Mouse (Mus musculus) adrenal gland, adult (tissue): ENCODE data around the gene Cd300lg.

Experiments
- DNase-seq, 2 experiments: peaks; one replicate each; pipeline ENCODE4 v3.0.0; 2022 to 2023; ENCODE audit warnings: low spot score in 1 of 2; ENCODE audit not compliant: inconsistent age in 2 of 2

Gene Cd300lg

DNA sequence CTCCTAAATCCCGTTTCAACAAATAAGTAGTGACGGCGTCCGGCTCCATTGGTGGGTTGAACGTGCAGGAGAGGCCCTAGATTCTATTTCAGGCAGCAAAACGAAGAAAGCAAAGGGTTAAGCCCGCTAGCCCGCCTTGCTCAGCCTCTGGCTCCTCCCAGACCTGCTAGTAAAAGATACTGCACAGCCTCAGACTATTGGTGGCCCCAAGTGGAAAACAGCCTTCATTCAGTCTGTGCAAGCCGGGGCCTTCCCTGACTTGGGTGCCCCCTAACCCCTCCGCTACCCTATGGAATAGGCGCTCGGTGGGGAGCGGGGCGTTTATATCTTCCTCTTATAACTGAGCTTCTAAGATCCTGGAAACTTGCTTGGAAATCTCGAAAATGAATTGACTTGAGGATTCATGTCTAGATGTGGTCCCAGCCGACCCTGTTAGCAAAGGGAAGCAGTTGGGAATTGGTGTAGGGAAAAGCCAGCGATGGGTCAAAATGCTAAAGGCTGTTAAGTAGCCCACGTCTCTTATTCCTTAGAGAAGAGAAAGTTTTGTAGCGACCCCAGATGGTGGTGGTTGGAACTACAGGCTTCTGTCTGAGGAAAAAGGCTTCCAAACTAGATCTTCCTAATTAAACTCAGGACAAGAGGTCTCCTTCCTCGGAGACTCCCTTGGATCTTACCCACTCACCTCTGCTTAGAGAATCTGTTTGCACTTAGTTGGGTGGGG lies 47.9 kb downstream of the Cd300lg start:
- peak; percentile 69 to 89 for DNase-seq

DNA sequence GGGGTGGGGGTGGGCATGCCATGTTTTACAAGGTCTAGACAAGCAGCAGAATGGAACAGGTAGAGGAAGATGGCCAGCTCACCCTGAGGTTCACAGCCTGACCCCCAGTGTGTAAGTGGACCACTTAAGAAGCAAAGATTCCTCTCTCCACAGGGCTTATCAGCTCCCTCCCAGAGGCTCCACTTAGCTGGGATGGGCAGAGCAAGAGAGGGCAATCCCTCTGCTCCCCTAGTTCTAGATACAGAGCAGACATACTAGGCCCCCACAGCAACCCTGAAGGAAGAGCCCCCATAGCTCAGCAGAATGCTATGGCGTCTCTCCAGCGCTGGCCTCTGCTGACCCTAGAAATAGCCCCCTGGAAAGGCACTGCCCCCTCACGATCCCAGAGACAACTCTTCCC lies 54.4 kb downstream of the Cd300lg start:
- DNase-seq: no peak

DNA sequence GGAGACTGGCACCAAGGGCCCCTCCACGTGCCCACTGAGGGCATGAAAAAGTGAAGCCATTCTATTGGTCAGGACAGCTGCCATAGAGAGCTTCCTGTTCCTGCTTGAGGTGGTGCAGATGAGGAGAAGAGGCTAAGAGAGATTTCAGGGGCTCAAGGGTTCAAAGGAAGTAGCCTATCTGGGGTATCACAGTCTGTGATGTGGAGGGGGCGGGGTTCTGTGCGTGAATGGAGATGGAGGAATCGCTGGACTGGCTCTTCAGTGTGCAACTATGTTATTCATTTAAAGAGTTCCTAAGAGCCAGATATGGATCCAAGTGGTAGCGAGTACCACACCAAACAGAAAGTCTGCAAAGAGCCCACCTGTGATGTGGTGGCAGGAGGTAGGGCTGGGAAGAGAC lies 55.1 kb downstream of the Cd300lg start:
- no peak for DNase-seq

DNA sequence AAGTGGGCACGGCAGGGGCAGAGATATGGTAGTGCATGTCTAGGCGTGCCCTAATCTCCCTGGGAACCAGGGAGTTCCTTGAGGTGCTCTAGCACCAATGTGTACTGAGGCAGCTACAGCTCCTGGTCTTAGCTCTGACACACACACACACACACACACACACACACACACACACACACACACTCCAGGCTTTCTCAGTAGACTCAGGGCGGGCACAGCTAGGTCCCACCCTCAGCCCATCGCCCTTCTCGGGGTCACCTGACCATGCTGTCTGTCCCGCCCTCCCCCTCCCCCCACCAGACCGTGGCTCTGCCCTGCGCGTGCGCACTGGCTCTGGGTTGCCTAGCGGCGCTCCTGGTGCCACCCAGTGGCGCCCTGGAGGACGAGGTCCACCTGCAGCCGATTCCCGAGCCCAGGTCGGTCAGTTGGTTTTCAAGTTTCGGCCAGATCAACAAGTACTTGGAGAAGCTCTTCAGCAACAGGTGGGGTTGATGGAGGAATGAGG lies 55.6 kb downstream of the Cd300lg start:
- DNase-seq: peak; percentile 79 to 86

DNA sequence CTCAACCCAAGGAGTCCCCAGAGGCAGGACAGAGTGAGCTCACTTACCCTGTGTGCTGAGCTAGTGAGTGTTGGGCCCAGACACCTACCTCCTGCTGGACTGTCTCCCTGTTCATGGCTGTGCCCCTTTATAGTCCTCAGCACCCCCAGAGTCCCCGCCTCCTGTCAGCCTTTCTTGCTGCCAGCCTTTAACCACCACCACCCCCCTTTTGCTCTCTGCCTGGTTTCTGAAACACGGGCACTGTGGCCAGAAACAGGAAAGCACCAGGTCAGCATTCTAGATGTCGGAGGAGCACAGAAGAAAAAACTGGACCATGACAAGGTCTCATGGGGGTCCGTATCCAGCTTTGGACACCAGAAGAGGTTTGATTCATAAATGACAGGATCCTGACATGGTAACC lies 59.9 kb downstream of the Cd300lg start, which contains the start of gene Ppy:
Gene Ppy (minus strand): TSS at position 101 of the 400 bp plus-strand sequence.
- DNase-seq: no peak

DNA sequence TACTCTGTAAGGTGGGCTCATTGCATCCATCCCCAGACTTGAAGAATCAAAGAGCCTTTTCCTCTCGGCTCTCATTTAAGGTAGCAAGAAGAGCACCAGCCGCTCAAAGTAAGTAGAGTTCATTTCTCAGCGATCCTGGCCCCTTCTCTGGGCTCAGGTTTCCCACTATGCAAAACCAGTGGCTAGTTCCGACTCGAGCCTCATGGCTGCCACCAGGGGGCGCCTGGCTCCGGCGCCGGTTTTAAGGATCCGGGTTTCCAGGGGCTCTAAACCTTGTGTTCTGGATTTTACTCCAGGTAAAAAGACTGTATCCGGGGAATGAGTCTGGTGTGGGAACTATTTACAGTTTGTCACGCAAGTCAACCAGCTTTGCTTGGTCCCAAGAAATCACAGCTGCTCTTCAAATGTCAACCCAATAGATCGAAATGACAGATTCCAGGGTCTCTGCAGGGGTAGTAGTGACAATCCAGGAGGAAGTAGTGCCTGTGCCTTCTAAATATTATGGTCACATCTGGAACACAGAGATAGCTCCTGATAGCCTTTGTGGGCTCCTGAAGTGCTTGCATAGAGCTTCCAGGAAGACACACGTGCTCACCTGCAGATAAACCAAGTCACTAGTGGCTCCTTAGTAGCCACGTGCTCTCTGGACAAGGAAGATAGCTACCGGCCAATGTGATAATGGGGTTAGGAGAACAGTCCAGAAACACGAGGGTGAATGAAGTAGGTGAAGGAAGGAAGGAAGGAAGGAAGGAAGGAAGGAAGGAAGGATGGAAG lies 61.4 kb downstream of the Cd300lg start:
- peak; percentile 55 to 84 for DNase-seq
